Mouse (Mus musculus) lung, adult 2 months (tissue): ENCODE data around the gene Dennd4a. TPM values are rescaled to one million over a fixed set of nuclear protein-coding genes. Genes with fewer than 3 reads are reported as not detected.

ENCODE experiments used
- DNase-seq: peaks from one replicate; pipeline ENCODE4 v3.0.0; 2022
- H3K4me1 ChIP-seq: fragments of 200-500 bp; 2 replicates; pipeline ENCODE4 v1.6.1; 2011; ENCODE audit warnings: low read length; ENCODE audit not compliant: control insufficient read depth, insufficient read depth
- H3K4me3 ChIP-seq: fragments of 200-500 bp; replicated peaks from 2 replicates; pipeline ENCODE3; 2011; ENCODE audit warnings: low read depth, mild to moderate bottlenecking, control low read depth, low read length; ENCODE audit errors: extremely low read depth
- CTCF ChIP-seq: fragments of 200-500 bp; IDR thresholded peaks from 2 replicates; pipeline ENCODE4 v1.5.1; 2011; ENCODE audit warnings: mild to moderate bottlenecking, low read length, control low read depth; ENCODE audit not compliant: insufficient read depth
- POLR2A ChIP-seq: fragments of 200-500 bp; IDR thresholded peaks from 2 replicates; pipeline ENCODE4 v1.6.1; 2011; ENCODE audit warnings: low read depth, mild to moderate bottlenecking, control low read depth, low read length, borderline replicate concordance; ENCODE audit errors: extremely low read depth
- WGBS: fragments of 180-500 bp; shearing (Covaris S2); methylation state at CpG from one replicate; pipeline ENCODE4 v1.1.7; 2018; 5-methylcytosine and 5-hydroxymethylcytosine counted together
- polyA plus RNA-seq: library from polyadenylated mRNA; depleted of rRNA; stranded (reverse); fragments of >200 nt; gene quantifications from 2 replicates; pipeline ENCODE4 v1.2.3, GENCODE M21; 2012; rRNA removed

The Dennd4a gene
- 9.0 and 16.5 TPM in 2 replicates for polyA plus RNA-seq

- TF ChIP-seq CTCF (no peak), POLR2A (peak; percentile 74; the same call in 1 of the 2 replicates)
- under 1% methylated on average over 51 of the region's 51 CpGs for WGBS
- peak; percentile 96 for DNase-seq
- H3K4me3 ChIP-seq, result peak within 1 kb of the TSS; percentile 94
- H3K4me1 ChIP-seq, result peaks cover 6% of the 10 kb centered on the region
These were observed at the start of gene Dennd4a for GRCm38 (mm10) chr9:64810822-64811537. Gene Dennd4a, plus strand, starts transcription at chr9:64811340.

GRCm38 (mm10) chr9:64764824-64765223 is 46.3 kb upstream of the Dennd4a start:
- WGBS, result 75% methylated on average over 2 of the region's 2 CpGs
- H3K4me3 ChIP-seq, result no peak overlapping the region
- DNase-seq, result no peak
- no peaks in the 10 kb centered on the region for H3K4me1 ChIP-seq
- TF ChIP-seq POLR2A (no peak), CTCF (no peak)

- no peak for DNase-seq
- 90% methylated on average over 3 of the region's 3 CpGs for WGBS
- TF ChIP-seq CTCF (no peak), POLR2A (no peak)
- H3K4me3 ChIP-seq, result no peak overlapping the region
- no peaks in the 10 kb centered on the region for H3K4me1 ChIP-seq
These were observed 45.0 kb upstream of the Dennd4a start for GRCm38 (mm10) chr9:64766136-64766535.

GRCm38 (mm10) chr9:64767796-64768195 is 43.3 kb upstream of the Dennd4a start:
- no peaks in the 10 kb centered on the region for H3K4me1 ChIP-seq
- no peak for TF ChIP-seq CTCF
- TF ChIP-seq POLR2A, result no peak
- 50% methylated on average over 1 of the region's 1 CpGs for WGBS
- no peak for DNase-seq
- H3K4me3 ChIP-seq, result no peak overlapping the region

- no peak overlapping the region for H3K4me3 ChIP-seq
- H3K4me1 ChIP-seq, result no peaks in the 10 kb centered on the region
- TF ChIP-seq POLR2A, result no peak
- TF ChIP-seq CTCF, result peak; percentile 39
- peak; percentile 35 for DNase-seq
- WGBS, result 52% methylated on average over 9 of the region's 9 CpGs
These were observed 42.0 kb upstream of the Dennd4a start for GRCm38 (mm10) chr9:64769066-64769695.

GRCm38 (mm10) chr9:64769911-64770310 is 41.2 kb upstream of the Dennd4a start:
- WGBS, result 91% methylated on average over 6 of the region's 6 CpGs
- Histone ChIP-seq H3K4me1 (no peaks in the 10 kb centered on the region), H3K4me3 (no peak overlapping the region)
- TF ChIP-seq CTCF, result no peak
- no peak for TF ChIP-seq POLR2A
- no peak for DNase-seq

GRCm38 (mm10) chr9:64770411-64770849 is 40.7 kb upstream of the Dennd4a start:
- DNase-seq, result no peak
- Histone ChIP-seq H3K4me3 (no peak overlapping the region), H3K4me1 (no peaks in the 10 kb centered on the region)
- WGBS, result 81% methylated on average over 5 of the region's 5 CpGs
- TF ChIP-seq POLR2A, result no peak

- TF ChIP-seq POLR2A (no peak), CTCF (no peak)
- Histone ChIP-seq H3K4me3 (no peak overlapping the region), H3K4me1 (no peaks in the 10 kb centered on the region)
- WGBS, result 29% methylated on average over 5 of the region's 5 CpGs
- no peak for DNase-seq
These were observed 39.9 kb upstream of the Dennd4a start for GRCm38 (mm10) chr9:64771236-64771635.

GRCm38 (mm10) chr9:64773254-64773653 is 37.9 kb upstream of the Dennd4a start:
- 72% methylated on average over 8 of the region's 8 CpGs for WGBS
- no peak for DNase-seq
- Histone ChIP-seq H3K4me3 (no peak overlapping the region), H3K4me1 (no peaks in the 10 kb centered on the region)
- no peak for TF ChIP-seq POLR2A
- TF ChIP-seq CTCF, result no peak

- no peaks in the 10 kb centered on the region for H3K4me1 ChIP-seq
- 58% methylated on average over 4 of the region's 4 CpGs for WGBS
- TF ChIP-seq POLR2A (no peak), CTCF (no peak)
- H3K4me3 ChIP-seq, result no peak overlapping the region
- DNase-seq, result no peak
These were observed 37.2 kb upstream of the Dennd4a start for GRCm38 (mm10) chr9:64773936-64774335.
